Mouse (Mus musculus) layer of hippocampus, adult 8-10 months (tissue): ENCODE results near the gene Ankrd6. TPM values are rescaled to one million over a fixed set of nuclear protein-coding genes. Genes with fewer than 3 reads are reported as not detected.
A peak's percentile ranks its signal among the peaks of the same experiment; 100 is the strongest.
"Not testable (repeated sequence)": the region's sequence is repeated elsewhere in the genome, so short reads cannot be mapped to it uniquely, and the experiment has no call there.

Source experiments
- DNase-seq, 2 experiments: peaks; one replicate each; pipeline ENCODE4 v3.0.0; 2022; ENCODE audit warnings: low spot score in 2 of 2
- total RNA-seq, 4 experiments: library from RNA; stranded (reverse); gene quantifications; 2 replicates each; pipeline ENCODE4 v1.2.4; 2022

Ankrd6 gene
- 10 to 100 TPM; 33.9 to 41.8 (median 34.3) TPM for total RNA-seq

- DNase-seq: peak; percentile 60 to 77
These were observed at the start of gene Ankrd6 for GRCm38 (mm10) chr4:32950356-32951034. Gene Ankrd6 (minus strand): TSS chr4:32950841.

- no peak for DNase-seq
These were observed 48.4 kb upstream of the Ankrd6 start for GRCm38 (mm10) chr4:32998996-32999395.

- no peak for DNase-seq
These were observed 46.9 kb upstream of the Ankrd6 start for GRCm38 (mm10) chr4:32997571-32997970.

DNA sequence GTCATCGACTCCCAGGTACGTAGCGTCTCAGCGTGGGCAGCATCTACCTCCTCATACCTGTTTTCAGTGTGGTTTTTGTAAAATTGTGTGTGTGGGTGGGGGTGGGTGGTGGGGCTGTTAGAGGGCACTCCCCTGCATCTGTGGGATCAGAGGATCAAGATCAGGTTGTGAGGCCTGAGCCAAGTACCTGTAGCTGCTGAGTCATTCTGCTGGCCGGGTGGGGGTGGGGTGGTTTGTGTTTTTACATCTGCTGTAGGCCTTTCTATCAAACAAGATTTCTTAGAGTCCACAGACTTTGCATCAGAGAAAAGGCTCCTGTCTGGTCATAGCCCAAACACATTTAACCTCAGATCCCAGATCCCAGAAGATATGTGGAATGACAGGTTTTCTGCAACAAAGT lies 45.4 kb upstream of the Ankrd6 start:
- no peak for DNase-seq

GRCm38 (mm10) chr4:32994168-32994567 lies 43.5 kb upstream of the Ankrd6 start:
- DNase-seq: no peak

DNA sequence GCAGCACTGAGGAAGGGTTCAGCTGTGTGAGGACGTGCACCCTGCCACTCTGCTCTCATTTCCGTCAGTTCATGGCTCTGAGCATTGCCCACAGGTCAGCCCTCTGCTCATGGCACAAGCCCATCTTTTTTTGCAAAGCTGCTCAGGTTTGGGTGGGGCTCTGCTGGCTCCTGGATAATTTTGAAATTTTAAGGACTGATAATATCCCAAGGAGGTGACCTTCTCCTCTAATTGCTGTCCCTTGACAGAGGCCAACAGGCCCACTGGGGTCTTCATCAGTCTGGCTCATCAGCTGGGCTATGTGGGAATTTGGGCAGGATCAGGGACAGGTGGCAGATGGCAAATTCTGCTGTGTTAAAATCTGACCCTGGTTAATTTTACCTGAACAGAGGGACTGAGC lies 38.7 kb upstream of the Ankrd6 start:
- no peak for DNase-seq

GRCm38 (mm10) chr4:32987006-32987405 lies 36.4 kb upstream of the Ankrd6 start:
- no peak for DNase-seq

- DNase-seq: no peak
These were observed 35.0 kb upstream of the Ankrd6 start for GRCm38 (mm10) chr4:32985684-32986083.

GRCm38 (mm10) chr4:32984801-32985675 lies 34.4 kb upstream of the Ankrd6 start:
- no peak for DNase-seq

DNA sequence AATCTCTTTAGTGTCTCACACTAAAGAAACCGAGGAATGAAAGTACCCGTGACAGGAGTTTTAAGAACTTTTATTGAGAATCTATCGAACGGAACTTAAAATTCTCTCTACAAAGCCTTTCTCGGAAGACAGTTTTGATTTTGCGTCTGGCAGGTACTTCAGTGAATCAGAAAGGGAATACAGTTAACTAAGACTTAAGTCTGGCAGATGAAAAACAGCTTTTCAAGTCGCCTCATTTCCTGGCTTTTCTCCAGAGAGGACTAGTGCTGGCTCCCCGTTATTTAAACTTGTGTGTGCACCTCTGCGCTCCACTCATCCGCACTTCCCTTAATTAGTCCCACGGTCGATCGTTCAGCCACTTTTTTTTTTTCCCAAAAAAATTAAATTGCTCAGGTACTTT lies 33.6 kb upstream of the Ankrd6 start:
- DNase-seq: no peak

- DNase-seq: peak; percentile 43 to 44
These were observed 32.8 kb upstream of the Ankrd6 start for GRCm38 (mm10) chr4:32983176-32984155.

DNA sequence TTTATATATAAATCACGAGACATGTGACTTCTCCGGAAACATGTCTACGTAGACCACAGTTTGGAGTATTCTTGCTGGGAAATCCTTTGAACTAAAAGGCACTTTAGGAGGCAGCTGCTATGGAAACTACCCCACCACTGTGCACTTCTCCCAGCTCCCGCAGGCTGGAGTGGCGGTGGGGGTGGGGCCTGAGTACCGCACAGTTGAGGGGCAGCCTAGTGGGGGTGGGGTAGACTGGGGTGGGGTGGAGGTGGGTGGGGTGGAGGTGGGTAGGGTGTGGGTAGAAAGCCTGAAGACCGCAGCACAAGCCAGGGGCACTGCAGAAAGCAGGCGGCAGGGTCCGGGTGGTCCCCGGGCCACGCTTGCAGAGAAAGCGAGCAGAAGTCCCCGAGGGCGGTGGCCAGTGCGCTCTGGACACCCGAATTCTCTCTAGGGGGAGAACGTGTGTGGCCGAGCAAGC lies 32.1 kb upstream of the Ankrd6 start, which contains the start of gene Rragd:
TSS of gene Rragd (plus strand) at position 322 of the 460 bp plus-strand sequence.
- peak in 1 of 2 experiments; percentile 24 for DNase-seq

GRCm38 (mm10) chr4:32982041-32982715 lies 31.5 kb upstream of the Ankrd6 start:
- DNase-seq: no peak

GRCm38 (mm10) chr4:32981617-32982016 lies 31.0 kb upstream of the Ankrd6 start:
- no peak for DNase-seq

GRCm38 (mm10) chr4:32980061-32980460 lies 29.4 kb upstream of the Ankrd6 start:
- DNase-seq: no peak

GRCm38 (mm10) chr4:32977331-32977730 lies 26.7 kb upstream of the Ankrd6 start:
- no peak for DNase-seq

DNA sequence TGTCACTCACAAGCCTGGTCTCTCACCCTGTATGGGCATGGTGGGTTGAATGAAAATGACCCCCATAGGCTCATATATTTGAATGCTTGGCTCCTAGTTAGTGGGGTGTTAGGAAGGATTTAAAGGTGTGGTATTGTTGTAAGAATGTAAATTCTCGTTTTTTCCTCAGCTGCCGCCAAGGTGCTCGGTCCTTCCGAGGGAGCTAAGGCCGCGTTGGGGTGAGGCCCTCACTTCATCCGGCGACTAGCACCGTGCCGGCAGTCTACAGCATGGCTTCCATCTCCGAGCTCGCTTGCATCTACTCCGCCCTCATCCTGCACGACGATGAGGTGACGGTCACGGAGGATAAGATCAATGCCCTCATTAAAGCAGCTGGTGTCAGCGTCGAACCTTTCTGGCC lies 14.0 kb upstream of the Ankrd6 start:
- not testable (repeated sequence) for DNase-seq

- DNase-seq: no peak
These were observed 10.8 kb upstream of the Ankrd6 start for GRCm38 (mm10) chr4:32961394-32961793.

- DNase-seq: no peak
These were observed 5.8 kb upstream of the Ankrd6 start for GRCm38 (mm10) chr4:32956423-32956822.

DNA sequence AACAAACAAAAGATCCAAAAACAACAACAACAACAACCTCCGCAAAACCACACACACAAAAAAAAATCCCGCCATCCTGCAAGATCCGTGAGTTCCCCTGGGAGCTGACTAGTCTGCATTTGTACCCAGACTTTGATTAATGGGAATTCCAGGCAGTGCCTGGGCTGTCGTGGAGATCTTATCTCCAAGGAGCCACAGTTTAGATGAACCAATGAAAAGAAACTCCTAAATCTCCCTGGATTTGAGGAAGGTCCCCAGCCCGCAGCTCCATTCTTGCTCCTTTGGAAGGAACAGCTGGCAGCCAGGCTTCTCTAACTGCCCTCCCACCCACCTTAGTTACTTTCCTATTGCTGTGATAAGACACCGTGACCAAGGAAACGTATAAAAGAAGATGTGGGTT lies 2.0 kb upstream of the Ankrd6 start:
- DNase-seq: no peak
